Mouse (Mus musculus) brain, embryonic 14.5 days (tissue): ENCODE data around the gene Btd. TPM values are rescaled to one million over a fixed set of nuclear protein-coding genes. Genes with fewer than 3 reads are reported as not detected.
A peak's percentile ranks its signal among the peaks of the same experiment; 100 is the strongest.
"Not testable (repeated sequence)": the region's sequence is repeated elsewhere in the genome, so short reads cannot be mapped to it uniquely, and the experiment has no call there.

Experiments
- DNase-seq: peaks from one replicate; pipeline ENCODE4 v3.0.0-alpha.2; 2011; ENCODE audit warnings: low read depth
- CTCF ChIP-seq: fragments of 200-500 bp; IDR thresholded peaks from 2 replicates; pipeline ENCODE4 v1.5.1; 2012; ENCODE audit warnings: inconsistent platforms, mild to moderate bottlenecking, moderate library complexity, borderline replicate concordance; ENCODE audit not compliant: insufficient read depth, insufficient read length; ENCODE audit errors: extremely low read depth
- POLR2A ChIP-seq: fragments of 200-500 bp; IDR thresholded peaks from 2 replicates; pipeline ENCODE4 v1.6.1; 2012; ENCODE audit warnings: mild to moderate bottlenecking, inconsistent platforms, borderline replicate concordance; ENCODE audit not compliant: poor library complexity, insufficient read depth, insufficient read length, severe bottlenecking; ENCODE audit errors: extremely low read depth
- polyA plus RNA-seq: library from polyadenylated mRNA; depleted of rRNA; stranded (reverse); fragments of >200 nt; gene quantifications from 2 replicates; pipeline ENCODE4 v1.2.3, GENCODE M21; 2012; rRNA removed

The Btd gene
- 22.0 and 25.2 TPM in 2 replicates for polyA plus RNA-seq

DNA sequence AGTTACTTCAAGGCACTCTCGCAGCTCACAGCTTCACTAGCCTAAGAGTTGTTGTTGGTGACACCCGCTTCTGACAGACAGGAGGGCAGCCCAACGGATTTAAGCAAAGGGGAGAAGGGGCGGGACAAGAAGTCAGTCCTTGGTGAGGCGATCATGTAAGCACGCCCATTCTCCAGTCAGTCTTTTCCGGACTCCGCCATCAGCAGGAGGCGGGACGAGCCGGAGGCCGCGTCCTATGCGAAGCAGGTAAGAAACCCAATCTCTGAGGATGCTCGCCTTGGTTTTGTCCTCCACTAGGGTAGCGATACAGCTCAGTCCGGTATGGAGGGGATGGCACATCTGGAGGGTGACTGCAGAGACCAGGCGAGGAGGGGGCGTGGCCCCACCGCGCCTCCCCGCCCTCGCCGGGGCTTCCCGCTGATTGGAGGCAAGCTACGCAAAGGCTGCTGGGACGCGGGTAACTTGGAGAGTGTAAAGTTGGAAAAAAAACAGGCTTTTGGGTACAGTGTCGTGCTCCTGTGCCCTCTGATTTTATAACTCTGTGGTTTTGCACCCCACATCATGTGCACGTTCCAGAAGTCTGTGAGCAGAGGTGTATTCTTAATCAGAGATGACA, at the start of gene Btd, which contains the start of gene Hacl1:
TSS of gene Btd (plus strand) at position 139 of the 616 bp plus-strand sequence.
TSS of gene Hacl1 (minus strand) at position 397 of the 616 bp plus-strand sequence.
- peak; percentile 97 for DNase-seq
- TF ChIP-seq CTCF (no peak), POLR2A (peak; percentile 20; the same call in 1 of the 2 replicates)

- no peak for TF ChIP-seq CTCF
- DNase-seq = no peak
Measured at GRCm38 (mm10) chr14:31591243-31591642, 49.6 kb upstream of the Btd start, which contains the start of gene Colq. TSS of gene Colq (minus strand) at chr14:31591343.

- no peak for DNase-seq
- no peak for TF ChIP-seq CTCF
- TF ChIP-seq POLR2A = no peak
Measured at GRCm38 (mm10) chr14:31593036-31593435, 47.8 kb upstream of the Btd start.

DNA sequence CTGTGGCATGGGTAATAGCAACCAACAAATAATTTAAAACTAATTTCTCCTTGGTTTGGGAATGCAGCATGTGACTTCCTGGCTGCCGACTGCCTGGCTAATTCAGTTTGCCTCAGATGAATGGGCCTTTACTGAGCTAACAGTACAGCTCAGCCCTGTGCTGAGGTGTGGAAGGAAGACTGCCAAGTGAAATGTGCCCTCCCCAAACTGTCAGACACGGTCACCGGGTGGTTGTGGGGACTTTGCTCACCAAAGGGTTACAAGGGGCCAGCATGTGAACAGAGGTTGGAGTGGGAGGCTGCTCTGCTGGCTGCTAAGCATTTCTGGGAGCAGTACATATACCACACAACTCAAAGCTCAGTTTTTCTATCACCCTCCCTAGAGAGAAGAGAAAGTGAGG, 46.1 kb upstream of the Btd start:
- DNase-seq = no peak
- TF ChIP-seq CTCF = no peak
- TF ChIP-seq POLR2A = no peak

- no peak for DNase-seq
- TF ChIP-seq CTCF (no peak), POLR2A (no peak)
Measured at GRCm38 (mm10) chr14:31596408-31596807, 44.4 kb upstream of the Btd start.

DNA sequence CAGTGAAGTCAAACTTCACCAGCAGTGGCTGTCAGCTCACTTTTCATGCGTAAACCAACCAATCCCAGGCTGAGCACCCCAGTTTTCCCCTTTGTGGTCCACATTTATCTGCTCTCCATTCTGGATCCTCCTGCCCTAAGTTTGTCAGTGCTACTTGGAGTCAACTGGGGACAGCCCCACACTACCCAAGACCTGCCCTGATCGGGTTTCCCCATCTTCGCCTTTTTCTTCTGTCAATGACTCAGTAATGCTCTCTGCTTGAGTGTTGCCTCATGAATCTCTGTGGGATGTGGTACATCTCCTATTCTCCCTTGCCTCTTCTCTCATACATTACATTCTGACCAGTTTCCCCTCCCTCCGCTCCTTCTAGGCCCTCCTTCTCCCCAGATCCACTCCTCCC, 43.4 kb upstream of the Btd start:
- TF ChIP-seq CTCF (no peak), POLR2A (no peak)
- no peak for DNase-seq

GRCm38 (mm10) chr14:31601908-31602615, 38.8 kb upstream of the Btd start:
- no peak for DNase-seq
- TF ChIP-seq CTCF (no peak), POLR2A (no peak)

GRCm38 (mm10) chr14:31602616-31602979, 38.2 kb upstream of the Btd start:
- DNase-seq = not testable (repeated sequence)

GRCm38 (mm10) chr14:31604916-31605315, 35.9 kb upstream of the Btd start:
- peak; percentile 10 for DNase-seq
- TF ChIP-seq POLR2A (no peak), CTCF (no peak)

- TF ChIP-seq CTCF (peak; percentile 14; the same call in 1 of the 2 replicates), POLR2A (no peak)
Measured at GRCm38 (mm10) chr14:31605514-31605913, 35.3 kb upstream of the Btd start.

DNA sequence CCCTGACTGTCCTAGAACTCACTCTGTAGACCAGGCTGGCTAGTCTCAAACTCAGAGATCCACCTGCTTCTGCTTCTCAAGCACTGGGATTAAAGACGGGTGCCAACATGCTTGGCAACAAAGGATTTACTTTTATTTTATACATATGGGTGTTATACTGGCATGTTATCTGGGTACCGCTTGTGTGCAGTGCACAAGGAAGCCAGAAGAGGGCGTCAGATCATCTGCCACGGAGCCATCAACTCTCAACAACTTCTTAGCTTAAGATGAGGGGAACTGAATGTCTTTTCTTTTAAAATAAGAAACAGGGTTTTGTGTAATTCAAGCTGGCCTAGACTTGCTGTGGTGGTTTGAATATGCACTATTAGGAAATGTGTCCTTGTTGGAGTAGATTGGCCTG, 28.8 kb upstream of the Btd start:
- TF ChIP-seq CTCF (peak; percentile 17; the same call in 1 of the 2 replicates), POLR2A (no peak)
- no peak for DNase-seq

More at GRCm38 (mm10) chr14:31605514-31605913, 35.3 kb upstream of the Btd start:
- no peak for DNase-seq

DNA sequence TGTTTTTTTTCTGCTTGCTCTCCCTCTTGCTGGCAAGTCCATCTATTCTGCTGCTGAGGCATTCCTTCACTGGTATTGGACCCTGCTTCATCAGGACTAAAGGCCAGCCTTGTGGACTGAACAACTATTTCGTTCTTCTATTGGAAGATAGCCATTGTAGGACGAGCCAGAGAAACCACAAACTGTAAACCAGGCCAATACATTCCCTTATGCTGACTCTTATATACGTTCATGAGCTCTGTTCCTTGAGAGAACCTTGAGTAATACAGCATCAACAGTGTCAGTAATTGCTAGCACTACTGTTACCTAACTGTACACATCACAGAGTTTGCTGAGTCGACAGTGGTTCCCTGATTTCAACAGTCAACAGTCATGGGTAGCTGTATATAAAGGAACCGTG, 27.2 kb upstream of the Btd start:
- TF ChIP-seq CTCF = no peak
- no peak for TF ChIP-seq POLR2A
- DNase-seq = no peak

DNA sequence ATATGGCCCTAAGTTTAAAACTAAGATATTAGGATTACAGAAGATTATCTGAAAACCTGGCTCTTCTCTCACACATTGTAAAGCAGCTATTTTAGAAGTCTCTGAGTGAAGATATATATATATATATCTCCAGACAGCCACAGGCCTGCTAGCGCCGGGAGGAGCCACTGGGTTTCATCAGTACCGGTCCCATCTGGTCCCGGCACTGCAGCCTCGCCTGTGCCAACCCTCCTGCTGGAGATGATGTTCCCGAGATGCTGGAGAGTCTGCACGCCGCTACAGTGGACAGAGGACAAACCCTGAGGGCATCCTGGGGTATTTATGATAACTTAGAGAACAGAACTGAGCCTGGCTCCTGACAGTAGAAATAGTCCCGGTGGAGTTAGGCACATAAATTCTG, 23.6 kb upstream of the Btd start:
- TF ChIP-seq POLR2A (no peak), CTCF (no peak)
- DNase-seq = no peak

GRCm38 (mm10) chr14:31617997-31618396, 22.8 kb upstream of the Btd start:
- no peak for DNase-seq
- TF ChIP-seq CTCF (no peak), POLR2A (no peak)
